Mouse (Mus musculus): ENCODE data around the gene Mllt3.

DNA sequence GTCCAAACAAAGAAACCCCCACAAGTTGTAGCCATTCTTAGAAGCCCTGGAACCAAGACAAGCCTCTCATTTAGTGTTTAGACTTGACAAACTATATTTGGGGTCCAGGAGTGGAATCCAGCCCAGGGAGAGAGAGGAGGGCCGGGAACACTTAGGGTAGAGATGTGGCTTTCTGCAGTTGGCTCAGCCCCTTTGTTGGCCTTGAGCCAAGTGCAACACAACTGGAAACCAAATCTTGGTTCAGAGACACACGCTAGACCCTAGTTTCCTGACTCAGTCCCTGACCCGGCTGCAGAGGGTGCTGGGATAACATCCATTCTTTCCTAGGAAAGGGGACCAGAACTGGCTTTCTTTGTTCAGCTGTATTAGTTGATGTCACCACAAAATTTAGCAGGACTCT, 296.4 kb downstream of the Mllt3 start:
- TF ChIP-seq CTCF (IDR thresholded peaks at IDR 0.05; ENCODE audit: extremely low read depth, insufficient read length, insufficient replicate concordance, low read depth, low read length) (no peak), POLR2A (IDR thresholded peaks at IDR 0.05; ENCODE audit: low read depth, low read length) (no peak)
